Mouse (Mus musculus): ENCODE data around the gene Serinc5. TPM values are rescaled to one million over a fixed set of nuclear protein-coding genes. Genes with fewer than 3 reads are reported as not detected.
"Not testable (repeated sequence)": the region's sequence is repeated elsewhere in the genome, so short reads cannot be mapped to it uniquely, and the experiment has no call there.

Gene Serinc5
- total RNA-seq, 2 experiments from 2014 or later: 67.1 to 72.1 TPM

DNA sequence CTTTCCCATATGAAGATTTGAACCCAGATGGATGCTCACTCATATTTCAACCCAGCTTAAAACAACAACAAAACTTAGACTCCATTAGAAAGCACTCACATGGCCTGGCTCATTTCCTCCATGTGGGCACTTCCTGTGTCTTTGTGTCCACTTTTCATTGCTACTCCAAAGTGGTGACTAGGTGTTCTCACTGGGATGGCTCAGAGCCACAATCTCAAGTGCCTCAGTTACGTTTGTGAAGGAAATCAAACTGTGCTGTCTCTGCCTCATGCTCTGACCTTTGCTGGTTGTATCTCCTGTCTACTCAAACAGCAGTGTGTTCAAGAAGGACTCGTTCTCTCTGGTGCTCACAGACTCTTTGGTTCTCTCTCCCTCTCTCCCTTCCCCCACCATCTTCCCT lies 70.7 kb downstream of the Serinc5 start:
- DNase-seq (ENCODE audit: low spot score in 2 of 2): no peak
- no peak for TF ChIP-seq CTCF (conservative IDR thresholded peaks at IDR 0.05)
- H3K27ac ChIP-seq: no peak overlapping the region
- no peak overlapping the region for H3K4me3 ChIP-seq

DNA sequence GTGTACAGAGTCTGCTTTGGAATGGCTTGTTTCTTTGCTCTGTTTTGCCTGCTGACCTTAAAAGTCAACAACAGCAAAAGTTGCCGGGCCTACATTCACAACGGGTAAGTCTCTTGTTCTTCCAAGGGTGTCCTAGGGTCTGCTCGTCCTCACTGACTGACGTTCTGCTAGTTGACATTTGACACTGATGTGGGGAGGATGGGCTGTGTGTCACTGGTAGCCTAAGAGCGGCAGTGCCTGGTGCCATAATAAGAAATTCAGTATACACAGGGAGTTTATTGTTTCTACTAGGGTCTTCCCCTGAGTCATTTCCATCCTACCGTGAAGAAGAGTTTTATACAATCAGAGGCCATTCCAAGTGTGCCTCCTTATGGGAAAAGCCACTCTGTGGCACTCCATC lies 71.9 kb downstream of the Serinc5 start:
- no peak for DNase-seq (ENCODE audit: low spot score in 2 of 2)
- TF ChIP-seq CTCF (conservative IDR thresholded peaks at IDR 0.05): no peak
- no peak overlapping the region for H3K4me3 ChIP-seq
- H3K27ac ChIP-seq: no peak overlapping the region

DNA sequence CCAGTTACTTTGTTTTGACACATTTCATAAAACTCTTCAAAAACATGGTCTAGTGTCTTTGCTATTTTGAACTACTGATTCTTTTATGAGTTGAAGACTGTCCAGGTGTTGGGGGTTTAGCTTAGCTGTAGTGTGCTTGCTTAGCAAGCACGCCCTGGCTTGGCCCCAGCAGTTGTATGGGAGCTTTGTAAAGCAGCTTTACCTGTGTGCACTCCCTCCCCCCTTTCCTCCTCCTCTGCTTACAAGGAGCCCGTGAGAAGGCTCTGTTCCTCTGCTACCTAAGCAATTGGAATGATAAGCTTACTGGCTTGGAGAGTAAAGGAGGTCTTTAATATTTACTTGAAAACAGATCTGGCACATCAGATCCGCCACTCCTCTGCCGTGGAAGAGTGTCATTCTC lies 72.6 kb downstream of the Serinc5 start:
- H3K27ac ChIP-seq: no peak overlapping the region
- H3K4me3 ChIP-seq: no peak overlapping the region
- TF ChIP-seq CTCF (conservative IDR thresholded peaks at IDR 0.05): no peak
- no peak for DNase-seq (ENCODE audit: low spot score in 2 of 2)

DNA sequence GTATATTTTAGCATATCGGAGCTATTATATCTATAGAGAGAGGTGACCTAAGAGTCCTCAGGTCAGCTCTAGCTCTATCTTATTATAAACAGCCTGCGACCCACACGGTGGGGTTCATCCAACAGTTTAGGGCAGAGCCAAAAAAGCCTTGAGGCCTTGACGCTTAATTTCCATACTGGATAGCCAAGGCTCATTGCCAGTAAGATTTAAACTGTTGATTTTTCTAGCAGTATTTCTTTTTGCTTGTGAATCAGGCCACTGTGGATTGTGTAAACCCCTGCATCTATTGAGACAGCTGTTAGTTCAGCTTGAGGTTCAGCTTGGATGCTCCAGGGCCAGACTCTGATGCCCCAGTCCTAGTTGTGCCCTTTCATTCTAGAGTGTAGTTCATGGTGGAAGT lies 73.4 kb downstream of the Serinc5 start:
- H3K4me3 ChIP-seq: no peak overlapping the region
- H3K27ac ChIP-seq: peak overlapping the region; percentile 68; the same call in 1 of the 2 replicates
- no peak for TF ChIP-seq CTCF (conservative IDR thresholded peaks at IDR 0.05)
- no peak for DNase-seq (ENCODE audit: low spot score in 2 of 2)

DNA sequence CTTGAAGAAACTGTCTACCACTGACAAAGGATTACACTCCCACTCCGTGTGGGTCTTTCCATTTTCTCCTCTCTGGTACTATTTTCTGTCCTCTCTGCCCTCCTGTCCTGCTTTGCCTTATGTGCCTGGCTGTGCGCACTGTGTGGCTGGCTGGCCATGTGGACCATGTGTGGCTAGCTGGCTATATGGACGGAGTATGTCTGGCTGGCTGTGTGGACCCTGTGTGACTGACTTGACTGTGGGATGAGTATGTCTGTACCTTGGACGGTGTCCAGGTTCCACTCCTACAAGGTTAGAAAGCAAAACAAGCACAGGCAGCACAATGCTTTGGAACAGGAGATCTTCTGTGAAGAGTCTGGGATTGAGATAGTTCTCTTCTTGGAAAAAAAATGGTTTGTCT lies 74.4 kb downstream of the Serinc5 start:
- no peak overlapping the region for H3K4me3 ChIP-seq
- H3K27ac ChIP-seq: peak overlapping the region; percentile 68
- no peak for DNase-seq (ENCODE audit: low spot score in 2 of 2)
- TF ChIP-seq CTCF (conservative IDR thresholded peaks at IDR 0.05): no peak

DNA sequence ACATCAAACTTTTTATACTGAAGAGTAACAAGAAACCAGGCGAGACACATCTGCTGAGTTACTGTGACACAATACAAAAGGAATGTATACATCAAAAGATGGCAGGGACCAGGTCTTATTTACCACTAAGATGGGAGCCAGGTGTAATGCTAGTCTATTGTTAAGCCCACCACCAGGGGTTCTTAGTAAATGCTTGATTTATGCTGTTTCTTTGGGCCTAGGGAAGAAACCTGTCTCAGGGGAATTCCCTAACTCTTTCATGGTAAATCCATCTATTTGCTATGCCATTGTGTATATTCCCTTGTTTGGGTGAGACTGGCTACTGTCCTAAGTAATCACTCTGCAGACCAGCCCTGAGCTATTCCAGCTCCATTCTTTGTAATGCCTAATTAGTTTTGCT lies 76.3 kb downstream of the Serinc5 start:
- H3K27ac ChIP-seq; H3K4me3 ChIP-seq; DNase-seq (ENCODE audit: low spot score in 2 of 2): not testable (repeated sequence)

DNA sequence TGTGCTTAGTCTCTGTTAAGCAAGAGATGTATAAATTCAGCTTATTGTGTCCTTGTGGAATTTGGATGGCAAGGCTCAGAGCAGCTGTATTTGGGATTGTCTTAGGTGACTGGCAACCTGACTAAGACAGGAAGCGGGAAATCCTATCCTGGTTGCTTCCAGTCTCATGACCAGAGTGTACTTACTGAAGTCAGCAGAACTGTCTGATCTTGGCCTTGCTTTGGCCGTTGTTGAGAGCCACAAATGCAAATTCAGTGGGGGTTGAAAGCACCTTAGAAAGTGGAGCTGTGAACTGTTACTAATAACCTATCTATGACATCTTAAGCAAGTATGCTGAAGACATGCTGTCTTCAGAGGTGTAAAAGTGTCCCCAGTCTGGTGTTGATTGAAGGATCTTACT lies 78.2 kb downstream of the Serinc5 start:
- no peak overlapping the region for H3K27ac ChIP-seq
- H3K4me3 ChIP-seq: no peak overlapping the region
- DNase-seq (ENCODE audit: low spot score in 2 of 2): no peak
- TF ChIP-seq CTCF (conservative IDR thresholded peaks at IDR 0.05): no peak

DNA sequence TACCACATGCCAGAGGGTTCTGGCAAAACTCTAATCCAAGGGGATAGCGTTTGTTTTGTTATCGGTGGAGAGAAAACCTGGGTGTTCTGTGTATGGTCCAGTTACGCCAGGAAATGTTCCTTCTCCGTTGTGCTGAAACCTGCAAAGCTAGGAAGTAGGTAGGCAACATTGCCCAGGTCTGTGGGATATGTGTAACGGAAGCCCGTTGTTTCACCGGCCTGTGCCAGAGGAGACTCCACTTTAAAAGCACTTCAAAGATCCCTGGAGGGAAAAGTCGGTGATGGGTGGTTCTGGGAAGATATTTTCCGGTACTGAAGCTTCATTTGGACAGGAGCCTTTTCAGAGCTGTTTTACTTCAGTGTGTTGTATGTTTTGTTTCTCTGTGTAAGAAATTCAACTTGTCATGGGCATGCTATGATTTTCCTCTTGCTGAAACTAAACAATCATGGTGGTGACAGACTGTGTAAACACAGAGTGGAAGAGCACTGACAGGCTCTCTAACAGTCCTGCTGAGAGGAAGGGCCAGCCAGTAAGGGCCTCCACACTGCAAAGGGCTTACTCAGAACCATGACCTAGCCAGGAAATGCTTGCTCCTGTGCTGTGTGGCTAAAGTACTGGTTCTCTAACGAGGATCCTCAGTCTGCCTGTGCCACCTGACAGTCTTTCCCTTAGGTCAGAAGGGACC lies 83.1 kb downstream of the Serinc5 start:
- Histone ChIP-seq H3K27ac (peak overlapping the region; percentile 48; the same call in 1 of the 2 replicates), H3K4me3 (no peak overlapping the region)
- no peak for TF ChIP-seq CTCF (conservative IDR thresholded peaks at IDR 0.05)
- no peak for DNase-seq (ENCODE audit: low spot score in 2 of 2)

DNA sequence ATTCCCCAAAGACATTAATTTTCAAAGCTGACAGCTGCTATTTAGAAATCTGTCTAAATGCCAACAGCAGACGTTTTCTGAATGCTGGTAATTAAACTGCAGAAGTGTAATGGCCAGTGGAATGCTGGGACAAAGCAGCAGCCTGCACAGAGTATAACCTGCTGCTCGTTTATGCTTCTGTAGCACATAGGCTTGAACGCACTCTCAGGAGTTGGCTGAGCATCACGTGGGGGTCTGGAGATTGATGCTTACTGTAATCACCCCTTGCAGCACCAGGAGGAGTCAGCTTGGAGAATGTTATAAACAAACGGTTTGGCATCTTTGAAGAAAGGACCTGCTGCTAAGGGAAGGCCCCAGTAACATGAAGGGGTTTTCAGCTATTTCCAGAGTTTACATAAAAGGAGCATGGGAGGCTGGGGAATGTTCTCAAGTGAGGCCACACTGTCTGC lies 85.6 kb downstream of the Serinc5 start:
- Histone ChIP-seq H3K27ac (peak overlapping the region; percentile 84), H3K4me3 (no peak overlapping the region)
- TF ChIP-seq CTCF (conservative IDR thresholded peaks at IDR 0.05): no peak
- peak; percentile 38 to 65 for DNase-seq (ENCODE audit: low spot score in 2 of 2)

DNA sequence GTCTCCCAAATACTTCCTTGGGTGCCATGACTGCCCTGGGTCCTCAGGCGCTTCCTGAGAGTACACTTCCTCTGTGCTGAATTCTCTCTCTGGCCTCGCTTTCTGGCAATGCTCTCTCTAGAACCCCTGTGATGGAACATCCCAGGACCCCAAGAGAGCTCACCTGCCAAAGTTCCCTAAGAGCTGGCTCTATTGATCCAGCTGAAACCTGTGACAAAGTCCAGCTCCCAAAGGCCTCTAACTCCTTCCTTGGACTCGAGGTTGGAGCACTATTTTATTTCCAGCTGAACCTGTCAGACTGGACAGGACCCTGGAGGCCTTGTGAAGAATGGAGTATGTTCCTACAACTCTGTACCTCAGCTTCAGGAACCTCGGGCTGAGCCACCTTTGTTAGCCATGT lies 86.2 kb downstream of the Serinc5 start:
- TF ChIP-seq CTCF (conservative IDR thresholded peaks at IDR 0.05): no peak
- H3K4me3 ChIP-seq: no peak overlapping the region
- DNase-seq (ENCODE audit: low spot score in 2 of 2): peak in 1 of 2 experiments; percentile 7
- H3K27ac ChIP-seq: peak overlapping the region; percentile 84

DNA sequence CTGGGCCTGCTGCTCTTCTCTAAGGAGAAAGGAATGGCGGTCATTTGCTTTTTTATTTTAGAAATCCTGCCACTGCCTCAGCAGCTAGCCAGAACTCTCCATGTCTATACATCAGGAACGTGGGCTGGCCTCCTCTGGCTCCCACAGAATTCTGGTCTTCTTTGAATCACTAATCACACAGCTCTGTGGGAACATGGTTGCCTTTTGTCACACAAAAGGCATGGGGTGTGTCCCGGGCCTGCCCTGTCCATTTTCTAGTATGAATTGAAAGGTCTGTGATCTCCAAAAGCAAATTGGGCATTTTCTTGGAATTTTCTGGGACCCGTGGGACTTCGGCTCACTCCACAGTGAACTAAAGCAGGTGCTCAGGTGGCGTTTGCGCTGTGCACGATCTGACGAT lies 87.9 kb downstream of the Serinc5 start:
- peak in 1 of 2 experiments; percentile 8 for DNase-seq (ENCODE audit: low spot score in 2 of 2)
- peak overlapping the region; percentile 84 for H3K27ac ChIP-seq
- TF ChIP-seq CTCF (conservative IDR thresholded peaks at IDR 0.05): no peak
- H3K4me3 ChIP-seq: no peak overlapping the region

DNA sequence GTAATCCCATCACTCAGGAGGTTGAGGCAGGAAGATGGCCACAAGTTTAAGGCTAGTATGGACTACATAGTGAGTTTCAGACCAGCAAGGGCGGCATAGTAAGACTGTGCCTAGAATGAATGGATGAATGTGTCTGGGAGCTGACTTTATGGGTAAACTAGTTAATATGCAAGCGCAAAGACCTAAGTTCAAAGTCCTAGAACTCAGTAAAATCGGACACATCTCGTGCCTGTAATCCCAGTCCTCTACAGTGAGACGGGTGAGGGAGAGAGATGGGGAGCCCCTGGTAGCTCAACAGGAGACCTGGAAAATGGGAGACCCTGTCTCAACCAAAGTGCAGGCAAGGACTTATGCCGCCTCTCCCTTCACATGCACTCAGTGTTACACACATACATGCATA lies 88.5 kb downstream of the Serinc5 start:
- H3K4me3 ChIP-seq: no peak overlapping the region
- peak overlapping the region; percentile 84; the same call in 1 of the 2 replicates for H3K27ac ChIP-seq
- no peak for DNase-seq (ENCODE audit: low spot score in 2 of 2)
- TF ChIP-seq CTCF (conservative IDR thresholded peaks at IDR 0.05): no peak

DNA sequence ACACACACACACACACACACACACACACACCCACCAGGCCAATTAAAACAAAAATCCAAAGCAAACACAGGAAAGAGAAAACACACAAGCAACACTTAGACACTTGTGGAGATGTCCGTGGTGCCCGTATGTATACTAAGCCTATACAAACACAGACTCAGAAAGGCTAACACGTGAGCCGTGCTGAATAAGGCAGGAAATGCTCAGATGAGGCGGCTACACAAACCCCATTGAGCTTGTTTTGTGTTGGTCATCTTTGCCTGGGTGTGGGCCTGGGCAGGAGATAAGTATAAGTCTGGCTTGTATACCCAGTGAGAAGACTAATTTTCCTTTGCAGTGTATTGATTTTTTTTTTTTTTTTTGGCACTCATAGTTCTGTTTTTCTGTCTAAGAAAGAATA lies 91.1 kb downstream of the Serinc5 start:
- TF ChIP-seq CTCF (conservative IDR thresholded peaks at IDR 0.05): no peak
- DNase-seq (ENCODE audit: low spot score in 2 of 2): no peak

DNA sequence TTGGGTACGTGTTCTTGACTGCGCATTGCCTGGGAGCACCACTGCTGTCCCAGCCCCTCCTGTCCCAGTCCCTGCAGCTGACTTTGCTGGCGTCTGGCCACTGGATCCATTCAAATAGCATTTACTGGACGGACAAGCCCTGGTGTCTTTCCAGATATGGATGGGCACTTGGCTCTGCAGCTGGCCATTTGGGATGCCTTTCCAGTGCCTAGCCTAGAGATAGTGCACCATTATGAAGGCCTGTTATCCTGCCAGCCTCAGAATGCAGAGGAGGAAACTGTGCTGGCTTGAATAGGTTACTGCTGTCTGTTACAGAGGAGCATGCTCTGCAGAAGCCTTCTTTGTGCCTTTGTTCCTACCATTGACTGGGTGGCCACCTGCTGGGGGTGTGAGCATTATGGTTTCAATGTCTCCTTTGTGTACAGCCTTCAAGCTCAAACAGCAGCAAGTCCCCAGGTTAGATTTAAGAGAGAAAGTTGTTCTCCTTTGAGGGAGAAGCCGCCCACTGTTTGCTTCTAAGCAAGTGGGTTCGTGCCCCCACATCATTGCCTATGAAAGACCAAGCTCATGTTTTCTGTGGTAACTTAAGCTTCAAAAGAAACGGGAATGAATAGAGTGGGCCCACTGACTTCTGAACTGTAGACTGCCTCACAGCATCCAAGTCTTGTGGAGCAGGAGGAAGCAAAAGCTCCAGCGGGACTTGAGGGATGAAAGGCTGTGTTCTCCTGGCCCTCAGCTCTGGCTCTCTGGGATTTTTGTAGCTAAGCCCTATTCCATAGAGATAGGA lies 92.5 kb downstream of the Serinc5 start:
- TF ChIP-seq CTCF (conservative IDR thresholded peaks at IDR 0.05): peak; percentile 59
- Histone ChIP-seq H3K27ac (peak overlapping the region; percentile 70), H3K4me3 (no peak overlapping the region)
- peak; percentile 48 to 80 for DNase-seq (ENCODE audit: low spot score in 2 of 2)

More for the DNA sequence above, 91.1 kb downstream of the Serinc5 start:
- Histone ChIP-seq H3K27ac (no peak overlapping the region), H3K4me3 (no peak overlapping the region)

All from layer of hippocampus, adult 2 months (tissue).